Mouse (Mus musculus) spleen, adult 2 months (tissue): ENCODE measurements around the gene Ubr3.

Experiments used
- CTCF ChIP-seq: fragments of 200-500 bp; IDR thresholded peaks from 2 replicates; pipeline ENCODE4 v1.5.1; 2011; ENCODE audit warnings: mild to moderate bottlenecking, inconsistent platforms; ENCODE audit not compliant: insufficient read depth, insufficient read length, insufficient replicate concordance; ENCODE audit errors: extremely low read depth
- POLR2A ChIP-seq: fragments of 200-500 bp; IDR thresholded peaks from 2 replicates; pipeline ENCODE4 v1.6.1; 2011; ENCODE audit warnings: low read depth, low read length, inconsistent platforms

DNA sequence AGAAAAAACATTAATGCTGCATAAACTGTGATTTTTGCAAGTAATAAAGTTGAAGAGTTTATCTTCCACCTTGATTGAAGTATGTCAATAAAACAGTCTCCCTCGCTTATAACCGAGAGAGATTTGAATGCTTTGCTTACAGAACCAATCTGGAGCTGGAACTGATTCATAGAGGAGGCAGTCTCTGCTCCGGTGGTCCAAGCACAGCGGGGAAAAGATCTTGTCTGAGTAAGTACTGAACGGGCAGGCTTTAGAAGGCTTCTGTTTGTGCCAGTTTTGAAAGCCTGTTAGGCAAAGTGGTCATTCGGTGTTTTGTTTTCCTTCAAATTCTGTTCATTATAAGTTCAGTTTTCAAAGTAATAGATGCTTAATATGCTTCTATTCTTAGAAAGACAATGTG lies 103.3 kb downstream of the Ubr3 start:
- no peak for TF ChIP-seq POLR2A
- no peak for TF ChIP-seq CTCF
